Mouse (Mus musculus): ENCODE results near the gene Med27.

GRCm38 (mm10) chr2:29472952-29473437 is 126.4 kb downstream of the Med27 start:
- TF ChIP-seq CTCF (IDR thresholded peaks at IDR 0.05; ENCODE audit: borderline replicate concordance, control insufficient read depth, extremely low read depth, insufficient read depth, low read length, poor library complexity) (no peak), POLR2A (IDR thresholded peaks at IDR 0.05; ENCODE audit: control insufficient read depth, extremely low read depth, insufficient read depth, low read length, poor library complexity) (no peak)
